Mouse (Mus musculus) right cerebral cortex, postnatal 10 days (tissue): Measurements from ENCODE around the gene Fbxo4.

Experiments used
- DNase-seq, 2 experiments: peaks; one replicate each; pipeline ENCODE4 v3.0.0; 2021; ENCODE audit warnings: low spot score in 2 of 2

Fbxo4 gene

GRCm38 (mm10) chr15:3978279-3978678 lies 1.1 kb downstream of the Fbxo4 start:
- DNase-seq = no peak

- no peak for DNase-seq
Measured at GRCm38 (mm10) chr15:3973300-3973699, 6.1 kb downstream of the Fbxo4 start.

GRCm38 (mm10) chr15:3970193-3970592 lies 9.2 kb downstream of the Fbxo4 start:
- no peak for DNase-seq

- no peak for DNase-seq
Measured at GRCm38 (mm10) chr15:3969743-3970142, 9.6 kb downstream of the Fbxo4 start.

GRCm38 (mm10) chr15:3962251-3962650 lies 17.1 kb downstream of the Fbxo4 start:
- no peak for DNase-seq

GRCm38 (mm10) chr15:3960094-3960493 lies 19.3 kb downstream of the Fbxo4 start:
- DNase-seq = no peak

- peak in 1 of 2 experiments; percentile 58 for DNase-seq
Measured at GRCm38 (mm10) chr15:3957982-3958381, 21.4 kb downstream of the Fbxo4 start.

GRCm38 (mm10) chr15:3954971-3955370 lies 24.4 kb downstream of the Fbxo4 start:
- DNase-seq = no peak

- no peak for DNase-seq
Measured at GRCm38 (mm10) chr15:3938132-3938531, 41.2 kb downstream of the Fbxo4 start.

- no peak for DNase-seq
Measured at GRCm38 (mm10) chr15:3936056-3936455, 43.3 kb downstream of the Fbxo4 start.

GRCm38 (mm10) chr15:3933466-3933865 lies 45.9 kb downstream of the Fbxo4 start:
- no peak for DNase-seq

GRCm38 (mm10) chr15:3931931-3932330 lies 47.4 kb downstream of the Fbxo4 start:
- DNase-seq = no peak
